Mouse (Mus musculus): ENCODE measurements around the gene Ccdc65.

- TF ChIP-seq POLR2A (IDR thresholded peaks at IDR 0.05; ENCODE audit: extremely low read depth, insufficient read depth, low read length) = no peak
- no peak for TF ChIP-seq CTCF (IDR thresholded peaks at IDR 0.05; ENCODE audit: extremely low read depth, insufficient read depth, low read length)
These were observed 22.0 kb downstream of the Ccdc65 start for GRCm38 (mm10) chr15:98729791-98730545.
